Mouse (Mus musculus) brain, adult 2 months (tissue): ENCODE measurements around the gene Ahdc1.

Experiments used
- DNase-seq: peaks from one replicate; pipeline ENCODE4 v3.0.0; 2011; ENCODE audit warnings: low read depth, low spot score

Gene Ahdc1

DNA sequence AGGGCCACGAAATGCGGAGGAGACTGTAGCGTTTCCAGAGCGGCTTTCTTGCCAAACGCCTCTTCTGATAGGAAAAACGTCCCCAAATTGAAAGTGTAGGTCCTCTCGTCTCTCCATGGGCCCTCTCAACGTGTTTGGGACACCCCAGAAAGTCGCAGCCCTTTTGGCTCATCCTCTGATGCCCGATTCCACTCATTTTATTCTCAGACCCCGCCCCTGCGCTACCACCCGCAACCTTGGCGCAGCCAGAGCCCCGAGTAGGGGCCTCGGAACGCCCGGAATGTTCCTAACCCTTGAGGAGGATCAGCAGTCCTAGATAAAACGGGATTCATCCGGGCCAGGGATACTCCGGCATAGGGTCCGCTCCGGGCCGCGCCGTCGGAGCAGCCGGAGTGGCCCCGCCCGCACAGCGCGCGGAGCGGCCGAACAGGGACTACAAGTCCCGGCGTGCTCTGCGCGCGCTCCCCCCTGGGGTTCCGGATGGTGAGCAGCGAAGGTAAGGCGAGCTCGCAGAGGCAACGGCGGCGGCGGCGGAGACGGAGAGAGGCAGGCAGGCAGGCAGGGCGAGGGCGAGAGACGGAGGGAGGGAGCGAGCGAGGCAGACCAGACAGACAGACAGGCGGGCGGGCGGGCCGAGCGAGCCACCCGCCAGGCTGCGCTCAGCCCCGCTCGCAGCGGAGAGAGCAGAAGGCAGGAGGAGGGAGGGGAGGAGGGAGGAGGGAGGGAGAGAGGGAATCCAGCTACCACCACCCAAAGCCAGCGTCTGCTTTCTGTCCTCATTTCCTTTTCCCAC, at the start of gene Ahdc1:
Ahdc1 (plus strand) TSS at position 233 of the 793 bp plus-strand sequence.
- peak; percentile 97 for DNase-seq

DNA sequence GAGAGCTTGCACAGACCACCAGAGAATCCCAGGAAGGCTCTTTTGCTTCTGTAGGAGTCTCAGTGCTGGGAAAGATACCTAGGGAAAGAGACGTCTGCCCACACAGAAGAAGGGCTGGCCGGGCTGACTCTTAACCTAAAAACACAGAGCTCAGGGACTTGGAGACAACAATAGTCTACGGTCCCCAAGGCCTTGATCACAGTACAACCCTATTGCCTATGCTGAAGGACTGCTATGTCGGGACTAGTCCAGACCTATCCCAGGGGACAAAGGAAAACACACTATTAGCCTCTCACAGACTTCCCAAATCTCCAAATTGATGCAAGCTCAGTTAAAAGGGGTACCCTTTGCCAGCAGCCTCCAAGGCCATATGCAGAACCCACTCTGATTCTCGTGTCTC, 49.2 kb upstream of the Ahdc1 start:
- no peak for DNase-seq

DNA sequence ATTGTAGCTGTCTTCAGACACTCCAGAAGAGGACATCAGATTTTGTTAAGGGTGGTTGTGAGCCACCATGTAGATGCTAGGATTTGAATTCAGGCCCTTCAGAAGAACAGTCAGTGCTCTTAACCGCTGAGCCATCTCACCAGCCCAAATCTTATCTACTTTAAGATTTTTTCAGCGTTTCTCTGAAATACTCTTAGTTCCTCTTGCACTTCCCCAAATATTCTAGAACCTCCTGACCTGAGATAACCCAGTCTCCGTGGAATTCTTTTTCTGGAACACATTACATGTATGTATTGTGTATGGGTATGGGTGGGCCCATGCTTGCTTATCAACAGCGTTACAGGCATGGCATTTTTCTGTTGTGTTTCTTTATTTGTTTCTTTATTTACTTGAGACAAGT, 48.4 kb upstream of the Ahdc1 start:
- DNase-seq: no peak

DNA sequence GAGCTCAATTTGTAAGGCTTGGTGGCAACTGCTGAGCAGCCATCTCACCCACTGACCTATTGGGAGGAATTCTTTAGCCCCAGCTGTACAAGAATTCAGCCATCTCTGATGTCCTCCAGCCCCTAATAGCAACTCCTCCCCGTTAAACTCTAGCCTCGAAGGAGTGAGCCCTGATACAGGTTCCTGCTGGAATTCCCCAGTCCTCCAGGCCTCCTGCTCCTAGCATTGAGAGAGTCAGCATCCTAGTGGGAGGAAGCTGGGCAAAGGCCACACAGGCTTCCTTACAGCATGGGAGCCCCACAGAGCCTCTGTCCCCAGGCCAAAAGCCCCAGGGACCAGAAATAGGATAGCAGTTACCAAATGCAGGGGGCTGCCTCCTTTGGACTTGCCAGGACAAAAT, 47.6 kb upstream of the Ahdc1 start:
- no peak for DNase-seq

DNA sequence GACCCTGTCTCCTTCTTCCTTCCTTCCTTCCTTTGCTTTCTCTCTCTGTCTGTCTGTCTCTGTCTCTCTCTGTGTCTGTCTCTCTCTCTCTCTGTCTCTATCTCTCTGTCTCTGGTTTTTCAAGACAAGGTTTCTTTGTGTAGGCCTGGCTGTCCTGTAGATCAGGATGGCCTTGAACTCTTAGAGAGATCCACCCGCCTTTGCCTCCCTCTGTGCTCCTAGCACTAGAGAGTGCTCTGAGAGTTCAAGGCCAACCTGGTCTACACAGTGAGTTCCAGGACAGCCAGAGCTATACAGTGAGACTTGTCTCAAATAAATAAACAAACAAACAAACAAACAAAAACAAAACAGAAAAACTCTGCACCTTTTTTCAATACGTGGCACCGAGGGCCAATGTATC, 47.0 kb upstream of the Ahdc1 start:
- DNase-seq: no peak

DNA sequence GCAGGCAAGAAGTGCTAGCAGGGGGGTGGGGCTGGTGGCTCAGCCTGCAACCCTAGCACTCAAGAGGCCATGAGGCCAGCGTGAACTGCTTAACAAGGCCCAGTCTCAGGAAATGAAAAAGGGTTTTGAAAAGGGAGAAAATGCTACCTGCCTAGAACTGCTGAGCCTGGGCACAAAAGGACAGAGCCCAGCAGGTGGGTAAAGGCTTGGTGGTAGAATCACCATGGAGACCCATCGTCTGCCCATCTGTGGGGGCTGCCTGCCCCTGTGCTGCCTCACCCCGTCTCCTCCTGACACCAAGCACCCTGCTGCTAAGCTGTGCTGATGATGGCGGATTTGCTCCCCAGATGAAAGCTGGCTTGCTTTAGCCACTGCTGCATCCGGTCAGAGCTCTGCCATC, 46.6 kb upstream of the Ahdc1 start:
- no peak for DNase-seq

DNA sequence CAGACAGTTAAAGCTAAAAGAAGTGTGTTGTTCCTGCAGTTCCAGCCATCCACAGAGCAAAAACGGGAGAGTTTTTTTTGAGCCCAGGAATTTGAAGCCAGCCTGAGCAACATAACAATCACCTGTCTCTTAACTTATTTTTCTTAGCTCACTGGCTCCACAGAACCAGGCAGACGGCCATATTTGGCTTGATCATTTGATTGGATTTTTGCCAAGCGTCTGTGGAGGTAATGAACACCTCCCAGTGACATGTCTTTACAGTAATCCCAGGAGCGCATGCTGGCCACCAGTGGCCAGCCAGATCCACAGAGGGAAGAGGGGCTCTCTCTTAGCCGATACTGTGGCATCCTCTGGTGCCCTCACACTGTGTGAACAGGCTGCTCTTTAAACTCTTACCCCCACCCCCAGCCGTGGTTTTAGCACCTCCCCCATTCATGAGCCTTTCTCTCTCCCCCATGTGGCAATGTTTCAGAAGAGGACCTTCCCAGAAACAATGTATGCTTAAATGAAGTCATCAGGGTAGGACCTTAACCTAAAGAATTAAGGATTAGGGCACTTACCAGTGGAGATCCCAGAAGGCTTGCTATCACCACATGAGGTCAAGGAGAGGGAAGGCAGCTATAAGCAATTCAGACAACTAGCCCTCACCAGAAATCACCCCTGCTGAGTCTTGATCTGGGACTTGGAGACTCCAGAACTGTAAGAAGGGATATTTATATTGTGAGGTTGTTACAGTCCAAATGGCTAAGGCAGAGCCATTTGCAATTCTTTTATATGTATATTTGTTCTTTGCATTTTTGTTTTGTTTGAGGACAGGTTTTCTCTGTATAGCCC, 42.7 kb upstream of the Ahdc1 start:
- no peak for DNase-seq

DNA sequence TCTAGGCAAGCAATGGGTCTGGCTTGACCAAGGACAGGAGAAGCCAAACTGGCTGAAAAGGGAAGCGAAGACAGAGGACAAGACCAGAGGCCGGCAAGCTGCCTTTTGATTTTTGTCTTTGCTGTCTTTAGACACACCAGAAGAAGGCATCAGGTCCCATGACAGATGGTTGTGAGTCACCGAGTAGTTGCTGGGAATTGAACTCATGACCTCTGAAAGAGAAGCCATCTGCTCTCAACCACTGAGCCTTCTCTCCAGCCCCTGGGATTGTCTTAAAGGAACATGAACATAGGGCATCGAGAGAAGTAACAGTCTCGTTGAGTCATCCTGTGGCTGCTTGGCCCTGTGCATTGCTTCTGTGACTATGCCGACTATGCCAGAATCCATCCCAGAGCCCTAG, 39.5 kb upstream of the Ahdc1 start:
- peak; percentile 60 for DNase-seq

DNA sequence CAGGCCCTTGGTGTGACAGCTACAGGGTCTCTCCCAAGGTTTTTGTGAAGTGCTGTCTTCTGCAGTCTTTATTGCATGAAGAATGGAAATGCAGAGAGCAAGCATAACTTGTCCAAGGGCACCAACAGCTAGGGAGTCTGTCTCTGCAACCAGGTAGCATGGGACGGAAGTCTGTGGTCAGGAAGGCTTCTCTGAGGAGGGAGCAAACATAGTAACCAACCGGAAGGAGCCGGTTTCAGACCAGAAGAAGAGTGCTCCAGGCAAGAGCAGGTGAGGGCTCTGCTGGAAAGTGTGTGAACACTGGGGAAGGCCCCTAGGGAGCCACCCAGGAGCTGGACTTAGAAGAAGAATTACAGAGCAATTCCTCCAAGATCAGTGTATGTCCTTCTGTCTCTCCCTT, 39.0 kb upstream of the Ahdc1 start:
- no peak for DNase-seq

DNA sequence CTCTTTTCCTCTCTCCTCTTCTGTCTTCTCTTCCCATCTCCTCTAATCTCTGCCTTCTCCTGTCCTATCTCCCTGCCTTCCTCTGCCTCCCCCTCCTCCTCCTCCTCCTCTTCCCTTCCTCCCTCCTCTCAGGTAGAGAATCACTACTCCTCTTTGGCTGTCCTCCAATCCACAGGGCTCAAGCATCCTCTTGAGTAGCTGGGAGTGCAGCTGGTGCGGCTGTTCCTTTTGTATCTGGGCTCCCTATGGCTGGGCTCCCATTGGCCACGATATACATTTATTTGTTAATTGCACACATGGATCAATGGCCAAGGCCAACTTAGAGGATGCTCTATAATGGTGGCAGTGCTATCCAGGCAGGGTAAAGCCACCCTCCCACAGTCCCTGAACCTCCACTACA, 38.5 kb upstream of the Ahdc1 start:
- DNase-seq: no peak

DNA sequence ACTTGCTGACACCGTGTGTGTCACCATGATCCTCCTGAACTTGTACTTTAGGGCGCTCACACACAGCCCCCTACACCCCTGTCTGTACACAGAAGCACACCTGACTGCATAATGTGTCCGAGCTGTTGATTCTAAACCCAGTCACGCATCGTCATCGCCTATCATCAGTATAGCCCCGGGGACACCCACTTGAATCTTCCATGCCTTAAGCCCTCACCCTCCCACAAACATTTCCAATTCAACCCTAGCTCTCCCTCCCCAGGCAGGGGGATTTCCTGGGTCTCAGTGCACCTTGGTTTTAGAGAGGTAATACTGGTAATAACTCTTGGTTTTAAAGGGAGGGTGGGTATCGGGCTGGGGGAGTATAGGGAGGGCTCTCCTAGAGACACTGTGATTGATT, 37.9 kb upstream of the Ahdc1 start:
- no peak for DNase-seq

DNA sequence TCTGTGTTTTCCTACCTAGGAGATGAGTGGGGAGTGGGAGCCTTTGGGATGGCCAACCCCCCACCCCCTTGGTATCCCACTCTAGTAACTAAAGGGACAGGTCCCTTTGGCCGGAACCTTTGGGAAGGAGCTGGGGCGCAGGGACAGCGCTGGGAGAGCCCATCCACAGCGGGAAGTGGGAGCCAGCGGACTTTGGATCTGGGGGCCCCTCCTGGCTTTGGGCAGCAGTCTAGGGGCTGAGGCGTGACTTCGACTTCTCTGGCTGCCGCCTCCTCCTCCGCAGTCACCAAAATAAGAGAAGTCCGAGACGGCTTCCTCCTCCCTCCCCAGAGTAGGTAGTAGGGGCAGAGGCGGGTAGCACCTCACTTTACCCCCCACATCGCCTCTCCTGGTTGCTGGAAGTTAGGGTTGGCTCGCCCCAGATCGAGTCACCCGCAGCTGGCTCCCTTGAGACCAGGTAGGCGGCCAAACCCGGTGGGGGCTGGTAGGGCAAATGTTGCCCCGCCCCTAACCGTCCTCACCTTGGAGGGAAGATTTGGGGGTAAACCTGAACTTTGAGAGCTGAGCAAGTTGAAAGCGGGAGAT, 37.2 kb upstream of the Ahdc1 start, which contains the start of gene Fgr:
Fgr (plus strand) TSS at position 282 of the 585 bp plus-strand sequence.
- DNase-seq: no peak

DNA sequence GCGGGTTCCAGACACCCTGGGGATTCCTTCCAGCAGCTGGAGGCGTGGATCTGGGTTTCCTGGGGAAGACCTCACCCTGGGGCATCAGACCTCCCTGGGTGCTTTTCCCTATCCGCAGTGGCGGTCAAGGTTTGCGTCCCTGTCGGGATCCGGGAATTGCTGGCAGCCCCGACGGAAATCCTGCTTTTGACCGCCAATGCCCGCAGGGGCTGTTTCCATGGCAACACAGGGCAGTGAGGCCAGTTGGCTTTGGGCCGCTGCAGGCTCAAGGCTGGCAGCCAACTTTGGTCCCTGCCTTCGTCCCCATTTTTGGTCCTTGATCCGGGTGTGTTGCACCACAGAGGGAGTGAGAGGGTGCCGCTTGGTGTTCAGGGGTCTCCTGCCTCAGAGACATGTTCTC, 36.2 kb upstream of the Ahdc1 start:
- DNase-seq: peak; percentile 77

DNA sequence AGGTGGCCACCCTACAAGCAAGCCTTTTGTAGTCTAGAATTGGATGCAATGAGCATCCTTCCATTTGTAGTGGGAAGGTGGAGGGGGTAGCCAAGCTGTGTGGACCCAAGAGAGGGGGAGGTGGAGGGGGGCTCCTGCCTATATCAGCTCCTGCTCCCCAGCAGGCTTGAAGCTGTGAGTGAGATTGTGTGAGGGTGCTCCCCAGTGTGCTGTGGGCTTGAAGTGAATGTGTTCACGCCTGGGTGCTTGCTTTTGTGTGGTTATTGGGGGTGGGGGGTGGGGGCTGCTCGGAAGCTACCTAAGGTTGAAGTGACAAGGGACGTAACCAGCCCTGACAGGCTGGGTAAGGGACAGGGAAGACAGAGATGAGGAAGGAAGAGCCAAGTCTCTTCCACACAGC, 35.3 kb upstream of the Ahdc1 start:
- DNase-seq: no peak

DNA sequence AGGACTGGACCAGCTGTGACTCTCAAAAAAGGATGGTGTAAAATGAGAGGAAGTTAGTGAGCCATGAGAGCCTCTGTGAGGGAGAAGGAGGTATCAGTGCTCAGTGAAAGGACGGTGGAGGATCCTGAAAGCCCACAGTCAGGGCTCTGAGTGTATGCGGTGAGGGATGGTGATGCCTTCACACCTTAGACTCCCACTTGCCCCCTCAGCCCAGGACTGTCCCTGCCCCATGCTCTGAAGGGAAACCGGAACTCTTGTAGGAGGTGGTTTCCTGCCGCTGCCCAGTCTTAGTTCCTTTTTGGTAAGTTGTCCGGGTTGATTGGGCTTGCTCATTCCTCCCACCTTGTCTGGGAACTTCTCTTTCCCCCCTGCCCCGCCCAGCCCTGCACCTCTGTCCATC, 34.3 kb upstream of the Ahdc1 start:
- no peak for DNase-seq

DNA sequence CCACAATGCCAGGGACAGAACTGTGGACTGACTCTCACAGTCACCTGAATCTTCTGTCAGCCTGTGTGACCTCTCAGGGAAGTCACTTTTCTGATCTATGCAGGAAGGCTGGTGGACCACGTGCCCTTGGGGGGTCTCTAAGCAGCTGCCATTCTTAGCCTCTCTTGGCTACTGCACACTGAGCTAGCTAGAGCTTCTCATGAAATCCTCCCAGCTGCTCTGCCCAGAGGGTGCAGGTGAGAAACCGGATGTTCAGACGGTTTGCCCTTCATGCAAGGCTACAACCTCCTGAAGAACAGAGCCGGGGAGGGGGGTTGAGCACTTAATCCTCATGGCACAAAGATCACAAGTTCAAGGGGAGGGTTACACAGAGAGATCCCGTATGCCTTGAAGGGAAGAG, 33.5 kb upstream of the Ahdc1 start:
- no peak for DNase-seq

DNA sequence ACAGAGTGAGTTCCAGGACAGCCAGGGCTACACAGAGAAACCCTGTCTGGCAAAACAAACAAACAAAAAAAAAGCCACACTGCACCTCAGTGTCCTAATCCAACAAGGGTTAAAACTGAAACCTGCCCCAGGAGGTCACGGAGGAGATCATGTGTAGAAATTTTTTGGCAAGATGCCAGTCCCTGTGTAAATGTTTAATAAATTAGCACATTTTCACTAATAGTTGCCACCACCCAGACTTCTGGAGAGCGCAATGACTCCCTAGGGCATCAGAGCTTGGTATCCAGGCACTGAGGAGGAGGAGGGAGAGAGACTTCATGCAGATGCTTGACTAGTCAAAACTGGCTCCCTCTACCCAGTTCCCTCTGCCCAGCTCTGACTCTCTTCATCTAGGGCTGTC, 31.9 kb upstream of the Ahdc1 start:
- DNase-seq: no peak

DNA sequence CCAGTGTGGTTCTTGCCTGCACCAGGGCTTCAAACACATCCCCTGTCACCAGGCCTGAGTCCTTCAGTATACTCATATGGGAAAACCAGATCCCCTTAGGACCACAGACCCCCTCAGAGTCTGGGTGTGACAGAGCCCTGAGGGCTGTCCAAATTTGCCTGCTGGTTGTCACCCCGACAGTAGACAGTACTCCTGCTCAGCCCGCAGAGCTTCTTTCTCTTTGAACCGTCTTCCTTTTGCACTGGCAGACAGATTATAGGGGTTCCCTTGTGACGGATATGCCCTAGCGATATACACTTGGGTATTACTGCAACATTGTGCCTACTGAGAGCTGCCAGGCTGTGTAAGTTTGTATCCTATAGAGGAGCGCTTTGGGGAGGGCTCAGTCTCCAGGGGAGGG, 29.4 kb upstream of the Ahdc1 start:
- no peak for DNase-seq

DNA sequence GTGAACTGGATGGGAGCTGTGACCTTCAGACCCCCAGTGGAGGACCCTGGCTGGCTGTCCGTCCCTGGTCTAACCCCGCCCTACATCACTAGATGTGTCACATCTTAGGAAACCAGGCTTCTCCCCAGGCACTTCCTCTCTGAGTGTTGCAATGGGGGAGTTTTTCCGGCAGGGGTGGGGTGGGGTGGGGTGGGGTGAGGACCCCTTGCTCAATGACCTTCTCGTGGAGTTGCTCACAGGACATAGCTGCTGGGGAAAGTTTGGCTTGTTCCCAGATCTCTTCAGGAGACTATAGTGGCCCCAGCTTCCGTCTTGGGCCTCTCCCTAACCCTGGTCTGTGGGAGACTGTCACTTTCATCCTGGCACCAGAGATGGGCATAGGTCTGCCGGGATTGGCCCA, 28.1 kb upstream of the Ahdc1 start:
- DNase-seq: no peak

DNA sequence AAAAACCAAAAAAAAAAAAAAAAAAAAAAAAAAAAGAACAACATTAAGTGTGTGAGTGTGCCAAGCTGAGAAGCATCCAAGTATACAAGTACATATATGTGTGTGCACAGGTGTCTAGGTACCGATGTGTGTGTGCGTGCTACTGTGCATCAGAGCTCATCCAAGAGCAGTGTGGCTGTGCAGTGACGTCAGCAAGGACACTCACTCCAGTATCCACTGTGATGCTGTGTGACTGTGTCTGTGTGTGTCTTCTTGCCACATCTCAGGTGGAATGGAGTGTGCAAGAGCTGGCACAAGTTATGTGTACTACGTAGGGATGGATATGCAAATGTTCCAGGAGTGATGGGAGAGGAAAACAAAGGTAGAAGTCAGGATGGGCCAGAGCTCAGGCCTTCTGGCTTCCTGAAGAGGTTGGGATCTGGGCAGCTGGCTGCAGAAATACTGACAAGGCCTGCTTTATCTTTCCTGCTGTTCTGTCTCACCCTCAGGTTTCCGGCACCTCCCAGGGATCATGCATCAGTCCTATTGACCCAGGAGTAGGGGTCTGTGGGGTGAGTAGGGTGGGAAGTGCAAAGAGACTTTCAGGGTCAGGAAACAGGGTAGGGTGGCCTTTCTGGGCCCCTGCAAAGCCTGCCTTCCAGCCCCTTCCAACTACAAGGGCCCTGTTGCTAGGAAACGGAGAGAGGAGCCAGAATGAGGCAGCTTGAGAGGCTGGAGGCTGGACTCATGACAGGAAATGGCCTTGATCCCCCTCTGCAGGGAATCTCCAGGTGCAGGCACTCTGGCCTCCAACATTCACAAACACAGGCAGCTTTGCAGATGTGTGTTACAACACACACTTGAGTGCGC, 27.2 kb upstream of the Ahdc1 start:
- DNase-seq: peak; percentile 74

DNA sequence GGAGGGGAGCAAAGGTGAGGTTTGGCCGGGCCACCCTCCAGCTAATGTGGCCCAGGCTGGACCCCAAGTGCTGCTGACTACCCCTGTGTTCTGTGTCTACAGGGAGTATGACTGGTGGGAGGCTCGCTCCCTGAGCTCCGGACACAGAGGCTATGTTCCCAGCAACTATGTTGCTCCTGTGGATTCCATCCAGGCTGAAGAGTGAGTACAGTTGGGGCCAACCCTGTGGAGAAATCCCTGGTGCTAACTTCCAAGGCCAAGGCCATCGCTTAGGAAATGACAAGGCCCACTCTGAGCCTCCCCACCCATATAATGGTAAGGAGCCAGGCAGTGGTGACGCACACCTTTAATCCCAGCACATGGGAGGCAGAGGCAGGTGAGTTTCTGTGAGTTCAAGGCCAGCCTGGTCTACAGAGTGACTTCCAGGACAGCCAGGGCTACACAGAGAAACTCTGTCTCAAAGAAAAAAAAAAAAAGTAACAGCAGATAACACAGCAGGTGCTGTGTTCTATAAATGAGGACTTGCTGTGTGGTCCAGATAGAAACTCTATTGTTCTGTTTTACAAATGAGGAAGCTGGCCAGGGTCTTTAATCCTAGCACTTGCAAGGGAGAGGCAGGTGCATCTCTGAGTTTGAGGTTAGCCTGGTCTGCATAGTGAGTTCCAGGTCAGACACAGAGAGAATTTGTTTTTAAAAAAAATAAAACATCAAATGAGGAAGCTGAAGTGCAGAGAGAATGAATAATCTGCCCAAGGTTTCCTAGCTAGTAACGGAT, 22.3 kb upstream of the Ahdc1 start:
- no peak for DNase-seq
